10 mouse cellular contexts compared by ENCODE assay signal in genomic region chr9:103525041-103525537, GRCm38 (mm10). TPM values are rescaled to one million over a fixed set of nuclear protein-coding genes. Genes with fewer than 3 reads are reported as not detected.
DNase-seq lines count a peak whose midpoint lies in the region; ATAC-seq lines count a peak whose summit lies in the region.
"Had no signal": no experiment of that assay in that cellular context is flagged by ENCODE, and none has a peak within 500 bp of the region (broad histone marks: within the 10 kb centered on the region; RNA-seq: fewer than 3 reads in every experiment).

No protein-coding gene starts in this region.

- H3K4me3 ChIP-seq in liver, embryonic 13.5 days (replicated peaks): no peak overlapping the region
- no peak overlapping the region for H3K4me3 ChIP-seq in liver, embryonic 12.5 days
- no peak overlapping the region for H3K4me3 ChIP-seq in forebrain, embryonic 12.5 days (replicated peaks)

- 33% methylated on average over 10 of the region's 10 CpGs for WGBS in liver, embryonic 13.5 days (ENCODE audit: insufficient replicate concordance)
- 38% methylated on average over 10 of the region's 10 CpGs for WGBS in liver, embryonic 12.5 days (ENCODE audit: insufficient replicate concordance)
- 18% methylated on average over 10 of the region's 10 CpGs for WGBS in forebrain, embryonic 12.5 days

- no peaks in the 10 kb centered on the region for H3K9me3 ChIP-seq in liver, embryonic 13.5 days (replicated peaks)
- H3K9me3 ChIP-seq in liver, embryonic 12.5 days (replicated peaks): no peaks in the 10 kb centered on the region
- H3K9me3 ChIP-seq in forebrain, embryonic 12.5 days: no peaks in the 10 kb centered on the region

- no peak overlapping the region for H3K4me2 ChIP-seq in liver, embryonic 13.5 days
- no peak overlapping the region for H3K4me2 ChIP-seq in liver, embryonic 12.5 days
- H3K4me2 ChIP-seq in forebrain, embryonic 12.5 days: no peak overlapping the region; the same call in 1 of the 2 replicates

- H3K4me1 ChIP-seq in liver, embryonic 13.5 days (replicated peaks): 0 out of 2 replicates have a peak, but pooled peaks cover 5% of the 10 kb centered on the region
- H3K4me1 ChIP-seq in liver, embryonic 12.5 days: 0 out of 2 replicates have a peak, but pooled peaks cover 6% of the 10 kb centered on the region
- peaks cover 35% of the 10 kb centered on the region for H3K4me1 ChIP-seq in forebrain, embryonic 12.5 days

- no peaks in the 10 kb centered on the region for H3K27me3 ChIP-seq in liver, embryonic 13.5 days
- no peaks in the 10 kb centered on the region for H3K27me3 ChIP-seq in liver, embryonic 12.5 days (replicated peaks)
- H3K27me3 ChIP-seq in forebrain, embryonic 12.5 days: no peaks in the 10 kb centered on the region; the same call in 1 of the 2 replicates

- ATAC-seq in liver, embryonic 13.5 days (ENCODE audit: low read depth): peak; percentile 36; the same call in 1 of the 2 replicates
- ATAC-seq in liver, embryonic 12.5 days: no peak
- ATAC-seq in forebrain, embryonic 12.5 days (ENCODE audit: low FRiP score): peak; percentile 84

- H3K27ac ChIP-seq in liver, embryonic 13.5 days: no peak overlapping the region
- H3K27ac ChIP-seq in liver, embryonic 12.5 days: no peak overlapping the region
- peak overlapping the region; percentile 87 for H3K27ac ChIP-seq in forebrain, embryonic 12.5 days

- no peaks in the 10 kb centered on the region for H3K36me3 ChIP-seq in liver, embryonic 13.5 days
- no peaks in the 10 kb centered on the region for H3K36me3 ChIP-seq in liver, embryonic 12.5 days
- no peaks in the 10 kb centered on the region for H3K36me3 ChIP-seq in forebrain, embryonic 12.5 days (replicated peaks)

- no peak for DNase-seq in liver, embryonic 13.5 days
- peak; percentile 24 to 34 for DNase-seq in kidney, postnatal 36 days
- peak; percentile 29 for DNase-seq in retina, embryonic 14.5 days (ENCODE audit: low spot score)
- no peak for DNase-seq in right cerebral cortex, postnatal 25 days
- no peak for DNase-seq in urinary bladder, adult 18-20 months (ENCODE audit: low spot score in 2 of 2)
- no peak for DNase-seq in thymus, postnatal 0 days (ENCODE audit: low spot score)
- DNase-seq: cerebellum, adult 9-10 months had no signal

- no peak overlapping the region for H3K9ac ChIP-seq in liver, embryonic 13.5 days
- H3K9ac ChIP-seq in liver, embryonic 12.5 days: no peak overlapping the region
- H3K9ac ChIP-seq in forebrain, embryonic 12.5 days: no peak overlapping the region

RNA-seq across cellular contexts. Expression of gene Bfsp2, which starts 44.9 kb away (rescaled TPM):
- 0.57 and 0.65 TPM in 2 replicates for polyA plus RNA-seq in liver, embryonic 13.5 days (2015; fragmentation: Nextera tagmentation; extraction: Ambion mirVana)
- 0.41 and 0.62 TPM in 2 replicates for polyA plus RNA-seq in liver, embryonic 12.5 days (2016; fragmentation: Nextera tagmentation; extraction: Ambion mirVana)
- polyA plus RNA-seq in forebrain, embryonic 12.5 days (2016; fragmentation: Nextera tagmentation; extraction: Ambion mirVana): 2.7 and 3.0 TPM in 2 replicates
- polyA plus RNA-seq in thymus, postnatal 0 days (2015; fragmentation: Nextera tagmentation; extraction: Ambion mirVana): 3.0 and 3.1 TPM in 2 replicates
- polyA plus RNA-seq: gonadal fat pad, adult 2 months had no signal

Comparison
In these comparisons a context has a peak if more than half of its experiments do, and no peak if none do; other contexts are left out.
1. DNase-seq: peak in kidney, postnatal 36 days (2 of 2) and retina, embryonic 14.5 days (single experiment); none in liver, embryonic 13.5 days (single experiment), right cerebral cortex, postnatal 25 days (single experiment), urinary bladder, adult 18-20 months (0 of 2) and thymus, postnatal 0 days (single experiment).